Mouse (Mus musculus) embryonic fibroblast, embryonic 13.5 days (primary cell): ENCODE results near the gene Rbfox3.

Experiments
- CTCF ChIP-seq: IDR thresholded peaks from 2 replicates; pipeline ENCODE4 v1.5.1; 2011; ENCODE audit warnings: mild to moderate bottlenecking, control low read depth, low read length, moderate library complexity, borderline replicate concordance; ENCODE audit not compliant: insufficient read depth
- POLR2A ChIP-seq: IDR thresholded peaks from 2 replicates; pipeline ENCODE4 v1.6.1; 2011; ENCODE audit warnings: low read depth, mild to moderate bottlenecking, control low read depth, low read length, moderate library complexity

- TF ChIP-seq POLR2A (no peak), CTCF (no peak)
Observed at GRCm38 (mm10) chr11:118447346-118447745, 464.1 kb downstream of the Rbfox3 start.
